Mouse (Mus musculus) liver, embryonic 14.5 days (tissue): ENCODE data around the gene Tusc1. TPM values are rescaled to one million over a fixed set of nuclear protein-coding genes. Genes with fewer than 3 reads are reported as not detected.

Experiments
- ATAC-seq: fragments of 200-750 bp; cut with Nextera tagmentation; 2 replicates; pipeline ENCODE4 v1.8.0; 2017; ENCODE audit warnings: moderate number of reproducible peaks, mild to moderate bottlenecking, moderate library complexity; ENCODE audit not compliant: insufficient read depth
- DNase-seq, 3 experiments: peaks; one replicate each; pipeline ENCODE4 v3.0.0-alpha.2; 2012 to 2013; ENCODE audit warnings: low read depth in 3 of 3, low spot score in 3 of 3
- H3K27ac ChIP-seq: fragments of 300-500 bp; sonication (generic); 2 replicates; pipeline ENCODE4 v1.5.1; 2014; ENCODE audit warnings: moderate library complexity, mild to moderate bottlenecking, control low read depth, inconsistent platforms
- H3K27me3 ChIP-seq: fragments of 300-500 bp; sonication (generic); 2 replicates; pipeline ENCODE4 v1.6.1; 2014; ENCODE audit warnings: mild to moderate bottlenecking, low read length, moderate library complexity; ENCODE audit not compliant: control insufficient read depth, insufficient read depth
- H3K36me3 ChIP-seq: fragments of 300-500 bp; sonication (generic); replicated peaks from 2 replicates; pipeline ENCODE4 v1.6.1; 2014; ENCODE audit warnings: low read depth; ENCODE audit not compliant: control insufficient read depth, insufficient read depth
- H3K4me1 ChIP-seq, 2 experiments: fragments of 200-500 bp in 1 of 2; fragments of 300-500 bp in 1 of 2; sonication (generic) in 1 of 2; replicated peaks; 2 replicates each; pipeline ENCODE4 v1.6.1; 2012 to 2014; ENCODE audit warnings: antibody characterized with exemption in 1 of 2, inconsistent platforms in 1 of 2, low read length in 1 of 2; ENCODE audit not compliant: control insufficient read depth in 2 of 2, insufficient read depth in 2 of 2
- H3K4me2 ChIP-seq: fragments of 300-500 bp; sonication (generic); 2 replicates; pipeline ENCODE4 v1.6.1; 2014; ENCODE audit warnings: low read depth, mild to moderate bottlenecking, control low read depth, moderate library complexity
- H3K4me3 ChIP-seq, 2 experiments: fragments of 200-500 bp in 1 of 2; fragments of 300-500 bp in 1 of 2; sonication (generic) in 1 of 2; 2 replicates each; pipeline ENCODE4 v1.5.1; 2012 to 2014; ENCODE audit warnings: low read depth in 2 of 2, low read length in 2 of 2, mild to moderate bottlenecking in 2 of 2, control low read depth in 1 of 2, inconsistent platforms in 1 of 2, moderate library complexity in 1 of 2; ENCODE audit not compliant: insufficient read depth in 1 of 2
- H3K9ac ChIP-seq: fragments of 300-500 bp; sonication (generic); replicated peaks from 2 replicates; pipeline ENCODE4 v1.6.1; 2014; ENCODE audit warnings: mild to moderate bottlenecking, control low read depth, moderate library complexity
- H3K9me3 ChIP-seq: fragments of 300-500 bp; sonication (generic); 2 replicates; pipeline ENCODE4 v1.6.1; 2016; ENCODE audit warnings: low read length, mixed read lengths; ENCODE audit not compliant: control insufficient read depth
- CTCF ChIP-seq: IDR thresholded peaks from 2 replicates; pipeline ENCODE4 v1.5.1; 2016; ENCODE audit warnings: antibody characterized with exemption, low read depth, control low read depth
- EP300 ChIP-seq: IDR thresholded peaks from 2 replicates; pipeline ENCODE4 v1.6.1; 2016; ENCODE audit warnings: antibody characterized with exemption, low read depth
- WGBS: fragments of 180-500 bp; shearing (Covaris S2); extraction: QIAGEN DNeasy Blood & Tissue Kit; methylation state at CpG from one replicate; pipeline ENCODE4 v1.1.7; 2014; ENCODE audit not compliant: insufficient replicate concordance; 5-methylcytosine and 5-hydroxymethylcytosine counted together
- polyA plus RNA-seq, 2 experiments: library from polyadenylated mRNA; depleted of rRNA in 1 of 2; stranded (reverse) in 1 of 2; unstranded in 1 of 2; fragments of >200 nt; fragmentation: Nextera tagmentation in 1 of 2; extraction: Ambion mirVana in 1 of 2; gene quantifications; 2 replicates each; pipeline versions ENCODE4 v1.2.1 to v1.2.3; 2012 to 2014

Gene Tusc1
- polyA plus RNA-seq, 2 experiments: 4.4 to 5.1 TPM

DNA sequence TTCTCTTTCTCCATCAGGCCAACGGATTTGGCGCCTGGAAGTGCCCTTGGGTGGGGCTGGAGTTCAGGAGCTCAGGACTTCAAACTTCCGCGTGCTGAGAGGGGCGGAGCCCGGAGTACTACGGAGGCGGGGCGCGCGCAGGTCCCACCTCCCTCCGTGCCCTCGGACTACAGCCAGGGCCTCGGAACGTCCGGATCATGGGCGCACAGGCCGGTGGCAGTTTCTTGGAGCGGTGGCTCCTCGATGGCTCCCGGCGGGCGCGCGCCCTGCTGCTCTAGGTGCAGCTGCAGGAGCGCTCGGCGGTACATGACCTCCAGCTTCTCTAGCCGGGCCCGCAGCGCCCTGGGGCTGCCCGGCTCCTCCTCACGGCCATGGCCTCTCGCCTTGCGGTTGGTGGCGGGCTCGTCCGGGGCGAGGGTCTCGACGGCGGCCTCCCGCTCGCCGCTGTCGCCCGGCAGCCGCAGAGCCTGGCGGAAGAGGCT, 634 bp downstream of the Tusc1 start:
- 1% methylated on average over 49 of the region's 49 CpGs for WGBS
- Histone ChIP-seq H3K9me3 (no peaks in the 10 kb centered on the region), H3K27ac (peak overlapping the region; percentile 91), H3K4me2 (peak overlapping the region; percentile 94), H3K4me1 (peaks cover 15 to 16% of the 10 kb centered on the region in 2 experiments), H3K27me3 (no peaks in the 10 kb centered on the region), H3K36me3 (no peaks in the 10 kb centered on the region), H3K4me3 (peak overlapping the region; percentile 64 to 88), H3K9ac (peak overlapping the region; percentile 97)
- ATAC-seq (peak; percentile 85), DNase-seq (peak; percentile 68 to 85 (median 69))
- TF ChIP-seq CTCF (no peak), EP300 (no peak)

DNA sequence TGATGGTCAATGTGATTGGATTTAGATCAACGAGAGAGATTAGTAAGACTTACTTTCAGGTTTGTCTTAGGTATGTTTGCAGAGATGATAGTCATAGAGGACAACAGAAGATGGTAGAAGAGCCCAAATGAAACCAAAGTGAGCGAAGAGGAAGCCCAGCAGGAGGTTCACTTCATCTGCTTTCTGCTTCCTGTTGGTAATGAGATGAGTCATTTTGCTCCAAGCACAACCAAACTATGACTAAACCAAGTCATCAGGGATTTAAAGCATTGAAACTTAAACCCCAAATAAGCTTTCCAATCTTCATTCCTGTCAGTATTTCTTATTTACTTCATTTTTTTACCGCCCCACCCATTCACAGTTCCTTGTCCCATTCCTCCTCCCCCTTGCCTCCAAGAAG, 27.8 kb downstream of the Tusc1 start:
- WGBS: 57% methylated on average over 3 of the region's 3 CpGs
- Histone ChIP-seq H3K27ac (no peak overlapping the region), H3K9ac (no peak overlapping the region), H3K36me3 (no peaks in the 10 kb centered on the region), H3K4me3 (no peak overlapping the region), H3K9me3 (no peaks in the 10 kb centered on the region), H3K27me3 (no peaks in the 10 kb centered on the region), H3K4me1 (no peaks in the 10 kb centered on the region), H3K4me2 (no peak overlapping the region)
- no peak for DNase-seq
- TF ChIP-seq EP300: no peak
- no peak for TF ChIP-seq CTCF
- no peak for ATAC-seq

DNA sequence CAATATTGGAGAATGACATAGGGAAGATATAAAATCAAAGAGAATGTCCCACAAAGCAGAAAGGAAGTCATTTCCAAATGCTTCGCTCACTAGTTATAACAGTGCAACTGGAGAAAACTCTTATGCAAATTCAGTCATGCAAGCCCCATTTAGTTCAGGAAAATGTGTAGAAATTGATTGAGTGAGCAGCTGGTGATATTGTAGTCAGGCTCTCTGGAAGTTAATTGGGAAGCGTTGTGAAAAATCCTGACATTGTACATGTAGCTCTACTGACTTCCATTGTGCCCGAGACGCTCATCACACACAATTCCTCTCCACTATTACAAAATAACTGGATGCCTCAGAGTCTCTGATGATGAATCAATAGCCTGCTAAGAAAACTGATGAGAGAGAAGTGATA, 49.2 kb downstream of the Tusc1 start:
- ATAC-seq: no peak
- 65% methylated on average over 4 of the region's 4 CpGs for WGBS
- no peaks in the 10 kb centered on the region for H3K36me3 ChIP-seq
- no peak overlapping the region for H3K4me3 ChIP-seq
- no peak overlapping the region for H3K27ac ChIP-seq
- no peak overlapping the region for H3K9ac ChIP-seq
- no peaks in the 10 kb centered on the region for H3K9me3 ChIP-seq
- no peak for TF ChIP-seq CTCF
- no peak for TF ChIP-seq EP300
- no peaks in the 10 kb centered on the region for H3K4me1 ChIP-seq
- no peaks in the 10 kb centered on the region for H3K27me3 ChIP-seq
- no peak for DNase-seq
- no peak overlapping the region for H3K4me2 ChIP-seq
